Mouse (Mus musculus) hindbrain, embryonic 15.5 days (tissue): ENCODE results near the gene Pdk2. TPM values are rescaled to one million over a fixed set of nuclear protein-coding genes. Genes with fewer than 3 reads are reported as not detected.

Source experiments
- ATAC-seq: fragments of 200-750 bp; cut with Nextera tagmentation; 2 replicates; pipeline ENCODE4 v1.8.0; 2017; ENCODE audit warnings: low read depth, moderate number of reproducible peaks, moderate TSS enrichment; ENCODE audit not compliant: low FRiP score
- H3K27ac ChIP-seq: fragments of 300-500 bp; sonication (generic); replicated peaks from 2 replicates; pipeline ENCODE4 v1.5.1; 2015; ENCODE audit warnings: mild to moderate bottlenecking, inconsistent platforms
- H3K27me3 ChIP-seq: fragments of 300-500 bp; sonication (generic); 2 replicates; pipeline ENCODE4 v1.6.1; 2015; ENCODE audit warnings: control low read depth, inconsistent platforms
- H3K36me3 ChIP-seq: fragments of 300-500 bp; sonication (generic); 2 replicates; pipeline ENCODE4 v1.6.1; 2015; ENCODE audit warnings: control low read depth, inconsistent platforms
- H3K4me1 ChIP-seq: fragments of 300-500 bp; sonication (generic); replicated peaks from 2 replicates; pipeline ENCODE4 v1.6.1; 2015; ENCODE audit warnings: control low read depth, inconsistent platforms
- H3K4me2 ChIP-seq: fragments of 300-500 bp; sonication (generic); 2 replicates; pipeline ENCODE4 v1.6.1; 2015; ENCODE audit warnings: moderate library complexity, mild to moderate bottlenecking, inconsistent platforms
- H3K4me3 ChIP-seq: fragments of 300-500 bp; sonication (generic); 2 replicates; pipeline ENCODE4 v1.5.1; 2015; ENCODE audit warnings: mild to moderate bottlenecking, inconsistent platforms
- H3K9ac ChIP-seq: fragments of 300-500 bp; sonication (generic); 2 replicates; pipeline ENCODE4 v1.6.1; 2015; ENCODE audit warnings: inconsistent platforms
- H3K9me3 ChIP-seq: fragments of 300-500 bp; sonication (generic); 2 replicates; pipeline ENCODE4 v1.6.1; 2016; ENCODE audit warnings: control low read depth, inconsistent platforms
- WGBS: fragments of 180-500 bp; shearing (Covaris S2); methylation state at CpG from one replicate; pipeline ENCODE4 v1.1.7; 2015; 5-methylcytosine and 5-hydroxymethylcytosine counted together
- polyA plus RNA-seq: library from polyadenylated mRNA; unstranded; fragments of >200 nt; fragmentation: Nextera tagmentation; extraction: Ambion mirVana; gene quantifications from 2 replicates; pipeline ENCODE4 v1.2.1, GENCODE M21; 2015

Pdk2 gene
- polyA plus RNA-seq, 1 experiment from 2014 or later = 33.4 TPM

DNA sequence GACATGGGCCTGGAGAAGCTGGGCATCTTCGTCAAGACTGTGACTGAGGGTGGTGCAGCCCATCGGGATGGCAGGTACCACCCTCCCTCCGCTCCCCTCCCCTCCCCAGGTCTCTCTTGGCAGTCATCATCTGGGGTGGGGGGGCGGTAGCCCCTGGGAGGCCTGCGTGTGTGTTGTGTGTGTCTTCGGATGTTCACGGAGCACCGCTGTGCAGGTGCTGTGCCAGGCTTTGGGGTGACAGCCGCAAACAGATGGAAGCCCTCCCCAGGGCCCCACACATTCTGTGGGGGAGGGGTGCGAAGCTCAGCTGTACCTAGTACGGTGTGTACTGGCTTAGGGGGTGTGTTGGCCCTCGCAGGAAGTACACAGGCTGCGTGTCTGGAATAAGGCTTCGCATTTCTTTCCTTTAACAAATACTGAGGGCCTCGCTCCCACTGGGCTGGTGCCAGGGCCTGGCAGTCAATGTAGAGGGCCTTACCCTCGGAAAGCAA, 43.1 kb downstream of the Pdk2 start:
- peak; percentile 36 for ATAC-seq
- no peaks in the 10 kb centered on the region for H3K27me3 ChIP-seq
- 58% methylated on average over 16 of the region's 16 CpGs for WGBS
- H3K27ac ChIP-seq = peak overlapping the region; percentile 31; the same call in 1 of the 2 replicates
- H3K36me3 ChIP-seq = peaks cover 31% of the 10 kb centered on the region
- H3K4me1 ChIP-seq = peaks cover 60% of the 10 kb centered on the region
- no peaks in the 10 kb centered on the region for H3K9me3 ChIP-seq
- no peak overlapping the region for H3K4me3 ChIP-seq
- H3K9ac ChIP-seq = no peak overlapping the region
- peak overlapping the region; percentile 7; the same call in 1 of the 2 replicates for H3K4me2 ChIP-seq

GRCm38 (mm10) chr11:94997596-94997995, 43.6 kb downstream of the Pdk2 start:
- 59% methylated on average over 5 of the region's 5 CpGs for WGBS
- Histone ChIP-seq H3K27ac (peak overlapping the region; percentile 31; the same call in 1 of the 2 replicates), H3K9ac (no peak overlapping the region), H3K4me3 (no peak overlapping the region), H3K27me3 (no peaks in the 10 kb centered on the region), H3K36me3 (peaks cover 27% of the 10 kb centered on the region), H3K9me3 (no peaks in the 10 kb centered on the region), H3K4me1 (peaks cover 65% of the 10 kb centered on the region), H3K4me2 (peak overlapping the region; percentile 7; the same call in 1 of the 2 replicates)
- no peak for ATAC-seq

GRCm38 (mm10) chr11:94996984-94997383, 44.2 kb downstream of the Pdk2 start:
- no peaks in the 10 kb centered on the region for H3K27me3 ChIP-seq
- H3K9me3 ChIP-seq = no peaks in the 10 kb centered on the region
- no peak overlapping the region for H3K9ac ChIP-seq
- no peak overlapping the region for H3K4me3 ChIP-seq
- H3K36me3 ChIP-seq = peaks cover 20% of the 10 kb centered on the region
- no peak overlapping the region for H3K27ac ChIP-seq
- no peak overlapping the region for H3K4me2 ChIP-seq
- peaks cover 67% of the 10 kb centered on the region for H3K4me1 ChIP-seq
- no peak for ATAC-seq
- 92% methylated on average over 6 of the region's 6 CpGs for WGBS

DNA sequence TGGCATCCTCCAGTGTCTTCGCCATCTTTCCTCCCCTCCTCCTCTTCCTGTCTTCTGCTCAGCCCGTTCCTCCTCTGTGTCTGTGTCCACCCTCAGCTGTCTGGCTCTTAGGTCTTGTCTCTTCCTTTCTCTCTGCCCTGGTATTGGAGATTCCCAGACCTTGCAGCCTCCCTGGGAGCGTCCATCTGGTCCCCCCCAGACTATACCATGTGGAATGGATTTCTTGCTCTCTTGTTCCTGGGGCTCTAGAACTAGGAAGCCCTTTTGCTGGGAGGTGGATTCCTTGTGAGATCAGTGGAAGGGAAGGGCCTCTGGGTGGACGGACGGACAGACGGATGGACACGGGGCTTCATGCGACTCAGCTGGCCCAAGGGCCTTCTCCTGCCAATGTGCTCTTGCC, 45.1 kb downstream of the Pdk2 start:
- H3K4me2 ChIP-seq = peak overlapping the region; percentile 96
- peaks cover 67% of the 10 kb centered on the region for H3K4me1 ChIP-seq
- no peaks in the 10 kb centered on the region for H3K27me3 ChIP-seq
- H3K9ac ChIP-seq = no peak overlapping the region
- H3K4me3 ChIP-seq = no peak overlapping the region
- H3K9me3 ChIP-seq = no peaks in the 10 kb centered on the region
- H3K27ac ChIP-seq = no peak overlapping the region
- 79% methylated on average over 8 of the region's 8 CpGs for WGBS
- ATAC-seq = no peak
- peaks cover 13% of the 10 kb centered on the region for H3K36me3 ChIP-seq

GRCm38 (mm10) chr11:94994947-94995772, 46.0 kb downstream of the Pdk2 start:
- no peak for ATAC-seq
- Histone ChIP-seq H3K4me2 (peak overlapping the region; percentile 96), H3K36me3 (peaks cover 13% of the 10 kb centered on the region), H3K4me3 (peak overlapping the region; percentile 93), H3K9me3 (no peaks in the 10 kb centered on the region), H3K27me3 (no peaks in the 10 kb centered on the region), H3K4me1 (peaks cover 63% of the 10 kb centered on the region), H3K9ac (peak overlapping the region; percentile 90), H3K27ac (no peak overlapping the region)
- WGBS = 85% methylated on average over 11 of the region's 11 CpGs

DNA sequence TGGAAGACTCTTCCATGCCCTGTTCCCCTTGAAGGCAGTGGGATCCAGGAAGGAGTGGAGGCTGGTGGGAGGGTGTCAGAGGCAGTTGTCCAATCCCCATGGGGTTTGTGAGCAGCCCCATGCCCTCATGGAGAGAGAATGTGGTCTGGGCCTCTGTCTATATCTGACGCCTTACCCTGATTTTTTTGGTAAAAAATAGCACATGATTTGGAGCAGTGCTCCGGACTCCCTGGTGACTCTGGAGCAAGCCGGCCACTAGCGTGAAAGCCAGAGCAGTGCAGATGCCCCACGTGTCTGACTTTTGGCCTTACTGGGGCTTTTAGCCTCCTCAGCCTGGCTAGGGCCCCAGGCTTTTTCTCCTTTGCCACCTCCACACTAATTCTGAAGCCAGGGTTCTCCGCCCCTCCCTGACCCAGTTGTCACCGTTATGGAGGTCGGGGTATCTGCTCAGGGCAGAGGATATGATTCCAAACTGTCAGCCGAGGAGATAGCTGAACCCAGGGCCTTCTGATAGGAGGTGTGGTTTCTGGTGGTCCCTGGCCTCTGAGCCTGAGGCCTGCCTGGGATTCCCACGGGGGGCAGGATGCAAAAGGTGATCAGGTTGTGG, 46.8 kb downstream of the Pdk2 start:
- Histone ChIP-seq H3K9me3 (no peaks in the 10 kb centered on the region), H3K27me3 (no peaks in the 10 kb centered on the region), H3K27ac (no peak overlapping the region), H3K4me1 (peaks cover 70% of the 10 kb centered on the region), H3K4me2 (peak overlapping the region; percentile 96), H3K9ac (peak overlapping the region; percentile 90), H3K36me3 (peaks cover 13% of the 10 kb centered on the region), H3K4me3 (peak overlapping the region; percentile 93)
- WGBS = 32% methylated on average over 10 of the region's 10 CpGs
- ATAC-seq = no peak

- H3K27ac ChIP-seq = peak overlapping the region; percentile 95; the same call in 1 of the 2 replicates
- H3K4me3 ChIP-seq = peak overlapping the region; percentile 93
- H3K9me3 ChIP-seq = no peaks in the 10 kb centered on the region
- WGBS = 2% methylated on average over 22 of the region's 22 CpGs
- H3K27me3 ChIP-seq = no peaks in the 10 kb centered on the region
- peak overlapping the region; percentile 90 for H3K9ac ChIP-seq
- H3K4me1 ChIP-seq = peaks cover 75% of the 10 kb centered on the region
- H3K36me3 ChIP-seq = peaks cover 13% of the 10 kb centered on the region
- no peak for ATAC-seq
- peak overlapping the region; percentile 96 for H3K4me2 ChIP-seq
Measured at GRCm38 (mm10) chr11:94992754-94993606, 48.2 kb downstream of the Pdk2 start.

- Histone ChIP-seq H3K4me3 (peak overlapping the region; percentile 93), H3K4me2 (peak overlapping the region; percentile 96), H3K9ac (peak overlapping the region; percentile 90), H3K4me1 (peaks cover 74% of the 10 kb centered on the region), H3K9me3 (no peaks in the 10 kb centered on the region), H3K27me3 (no peaks in the 10 kb centered on the region), H3K27ac (peak overlapping the region; percentile 95), H3K36me3 (peaks cover 10% of the 10 kb centered on the region)
- WGBS = 0% methylated on average over 20 of the region's 20 CpGs
- ATAC-seq = no peak
Measured at GRCm38 (mm10) chr11:94992480-94992753, 48.7 kb downstream of the Pdk2 start.

DNA sequence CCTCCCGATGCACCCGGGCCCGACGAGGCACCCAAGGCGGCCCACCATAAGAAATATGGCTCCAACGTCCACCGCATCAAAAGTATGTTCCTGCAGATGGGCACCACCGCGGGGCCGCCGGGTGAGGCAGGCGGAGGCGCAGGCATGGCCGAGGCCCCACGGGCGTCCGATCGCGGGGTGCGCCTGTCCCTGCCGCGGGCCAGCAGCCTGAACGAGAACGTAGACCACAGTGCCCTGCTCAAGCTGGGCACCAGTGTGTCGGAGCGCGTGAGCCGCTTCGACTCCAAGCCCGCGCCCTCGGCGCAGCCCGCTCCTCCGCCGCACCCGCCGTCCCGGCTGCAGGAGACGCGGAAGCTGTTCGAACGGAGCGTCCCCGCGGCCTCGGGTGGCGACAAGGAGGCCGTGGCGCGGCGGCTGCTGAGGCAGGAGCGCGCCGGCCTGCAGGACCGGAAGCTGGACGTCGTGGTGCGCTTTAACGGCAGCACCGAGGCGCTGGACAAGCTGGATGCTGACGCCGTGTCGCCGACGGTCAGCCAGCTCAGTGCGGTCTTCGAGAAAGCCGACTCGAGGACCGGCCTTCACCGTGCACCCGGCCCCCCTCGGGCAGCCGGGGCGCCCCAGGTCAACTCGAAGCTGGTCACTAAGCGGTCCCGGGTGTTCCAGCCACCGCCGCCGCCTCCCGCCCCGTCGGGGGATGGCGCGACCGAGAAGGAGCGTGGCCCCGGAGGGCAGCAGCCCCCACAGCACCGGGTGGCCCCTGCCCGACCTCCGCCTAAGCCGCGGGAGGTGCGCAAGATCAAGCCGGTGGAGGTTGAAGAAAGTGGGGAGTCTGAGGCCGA, 49.3 kb downstream of the Pdk2 start:
- Histone ChIP-seq H3K9ac (peak overlapping the region; percentile 90), H3K9me3 (no peaks in the 10 kb centered on the region), H3K4me1 (peaks cover 77% of the 10 kb centered on the region), H3K4me3 (peak overlapping the region; percentile 93), H3K27ac (peak overlapping the region; percentile 95), H3K36me3 (peaks cover 6% of the 10 kb centered on the region), H3K27me3 (no peaks in the 10 kb centered on the region), H3K4me2 (peak overlapping the region; percentile 96)
- no peak for ATAC-seq
- under 1% methylated on average over 96 of the region's 99 CpGs for WGBS

- peak; percentile 84 for ATAC-seq
- no peaks in the 10 kb centered on the region for H3K36me3 ChIP-seq
- peak within 1 kb of the TSS; percentile 95 for H3K27ac ChIP-seq
- no peaks in the 10 kb centered on the region for H3K9me3 ChIP-seq
- no peaks in the 10 kb centered on the region for H3K27me3 ChIP-seq
- H3K9ac ChIP-seq = peak within 1 kb of the TSS; percentile 90
- peak within 1 kb of the TSS; percentile 93 for H3K4me3 ChIP-seq
- H3K4me1 ChIP-seq = peaks cover 69% of the 10 kb centered on the region
- H3K4me2 ChIP-seq = peak within 1 kb of the TSS; percentile 96
- WGBS = under 1% methylated on average over 55 of the region's 69 CpGs
Measured at GRCm38 (mm10) chr11:94990749-94991577, 50.2 kb downstream of the Pdk2 start, which contains the start of gene Ppp1r9b. TSS of gene Ppp1r9b (plus strand) at chr11:94991035.
